Mouse (Mus musculus): ENCODE measurements around the gene Gfy.

DNA sequence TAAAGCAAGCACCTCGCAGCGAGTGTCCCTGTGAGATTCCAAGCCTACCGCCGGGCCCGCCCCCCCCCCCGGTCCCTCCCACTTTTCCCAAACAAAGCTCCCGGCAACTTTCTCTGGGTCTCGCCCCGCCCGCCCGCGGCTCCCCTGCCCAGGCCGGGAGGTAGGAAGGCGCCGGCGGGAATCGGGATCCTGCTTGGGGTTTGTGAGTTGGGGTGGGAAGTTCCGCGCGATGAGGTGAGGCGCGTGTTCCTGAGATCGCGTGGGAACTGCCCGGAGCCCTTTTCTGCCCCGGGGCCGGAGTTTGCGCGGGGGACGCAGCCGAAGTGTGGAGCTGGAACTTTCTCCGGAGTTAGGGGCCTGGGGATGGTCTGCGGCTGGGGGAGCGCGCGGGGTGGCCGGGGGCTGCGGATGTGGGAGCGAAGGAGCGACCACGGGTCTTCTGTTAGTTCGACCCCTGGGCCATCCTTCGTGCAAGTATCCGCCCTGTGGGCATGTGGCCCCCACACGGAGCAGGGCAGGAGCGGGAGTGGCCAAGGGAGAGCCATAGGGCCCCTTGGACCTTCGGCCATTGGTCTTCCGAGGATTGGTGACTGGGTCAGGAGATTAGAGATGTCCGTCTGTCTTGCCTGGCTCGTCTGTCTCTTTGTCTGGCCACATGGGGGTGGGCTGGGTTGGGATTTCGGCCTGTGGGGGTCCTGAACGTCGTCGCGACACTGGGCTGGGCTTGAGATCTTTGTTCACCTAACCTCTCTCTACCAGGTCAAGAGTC is 36.5 kb upstream of the Gfy start, which contains the start of gene Tead2:
- TF ChIP-seq GATA1 (IDR thresholded peaks at IDR 0.05; ENCODE audit: borderline replicate concordance, low read length) (no peak), FLI1 (IDR thresholded peaks at IDR 0.05; ENCODE audit: low read length) (no peak)

Measured in megakaryocyte, embryonic 14.5 days (primary cell).